Mouse (Mus musculus) embryonic facial prominence, embryonic 11.5 days (tissue): Measurements from ENCODE around the gene Atp2b2. TPM values are rescaled to one million over a fixed set of nuclear protein-coding genes. Genes with fewer than 3 reads are reported as not detected.

ENCODE experiments used
- ATAC-seq: fragments of 200-750 bp; cut with Nextera tagmentation; replicated peaks from 2 replicates; pipeline ENCODE4 v1.8.0; 2017; ENCODE audit warnings: low read depth; ENCODE audit not compliant: insufficient number of reproducible peaks, low FRiP score, low TSS enrichment
- DNase-seq: peaks from one replicate; pipeline ENCODE4 v3.0.0-alpha.2; 2015; ENCODE audit warnings: low spot score
- H3K27ac ChIP-seq: fragments of 300-500 bp; sonication (generic); replicated peaks from 2 replicates; pipeline ENCODE4 v1.5.1; 2014; ENCODE audit warnings: mild to moderate bottlenecking, low read depth, low read length, control low read depth
- H3K27me3 ChIP-seq: fragments of 300-500 bp; sonication (generic); 2 replicates; pipeline ENCODE4 v1.6.1; 2014; ENCODE audit warnings: mild to moderate bottlenecking, low read length, moderate library complexity, mixed read lengths; ENCODE audit not compliant: control insufficient read depth, insufficient read depth
- H3K36me3 ChIP-seq: fragments of 300-500 bp; sonication (generic); replicated peaks from 2 replicates; pipeline ENCODE4 v1.6.1; 2014; ENCODE audit warnings: low read depth, mild to moderate bottlenecking, low read length, moderate library complexity, mixed read lengths; ENCODE audit not compliant: control insufficient read depth, insufficient read depth
- H3K4me1 ChIP-seq: fragments of 300-500 bp; sonication (generic); 2 replicates; pipeline ENCODE4 v1.6.1; 2014; ENCODE audit warnings: low read length, mixed read lengths; ENCODE audit not compliant: control insufficient read depth, insufficient read depth
- H3K4me2 ChIP-seq: fragments of 300-500 bp; sonication (generic); 2 replicates; pipeline ENCODE4 v1.6.1; 2014; ENCODE audit warnings: low read depth, mild to moderate bottlenecking, control low read depth, low read length, moderate library complexity
- H3K4me3 ChIP-seq: fragments of 300-500 bp; sonication (generic); 2 replicates; pipeline ENCODE4 v1.5.1; 2014; ENCODE audit warnings: low read depth, low read length, control low read depth
- H3K9ac ChIP-seq: fragments of 300-500 bp; sonication (generic); replicated peaks from 2 replicates; pipeline ENCODE4 v1.6.1; 2014; ENCODE audit warnings: mild to moderate bottlenecking, control low read depth, low read length
- H3K9me3 ChIP-seq: fragments of 300-500 bp; sonication (generic); replicated peaks from 2 replicates; pipeline ENCODE4 v1.6.1; 2016; ENCODE audit warnings: mild to moderate bottlenecking, low read length, inconsistent platforms, mixed read lengths; ENCODE audit not compliant: control insufficient read depth
- WGBS: fragments of 180-500 bp; shearing (Covaris S2); extraction: QIAGEN DNeasy Blood & Tissue Kit; methylation state at CpG from one replicate; pipeline ENCODE4 v1.1.7; 2014; 5-methylcytosine and 5-hydroxymethylcytosine counted together
- polyA plus RNA-seq: library from polyadenylated mRNA; unstranded; fragments of >200 nt; fragmentation: Nextera tagmentation; extraction: Ambion mirVana; gene quantifications from 2 replicates; pipeline ENCODE4 v1.2.1, GENCODE M21; 2014

Gene Atp2b2
- polyA plus RNA-seq, 1 experiment from 2014 or later, result 0.95 TPM

GRCm38 (mm10) chr6:113923249-113923648, 119.2 kb downstream of the Atp2b2 start:
- H3K9ac ChIP-seq, result no peak overlapping the region
- no peaks in the 10 kb centered on the region for H3K27me3 ChIP-seq
- H3K9me3 ChIP-seq, result no peaks in the 10 kb centered on the region
- 74% methylated on average over 4 of the region's 4 CpGs for WGBS
- H3K36me3 ChIP-seq, result no peaks in the 10 kb centered on the region
- H3K4me2 ChIP-seq, result no peak overlapping the region
- no peak overlapping the region for H3K4me3 ChIP-seq
- DNase-seq, result no peak
- no peak for ATAC-seq
- no peak overlapping the region for H3K27ac ChIP-seq
- H3K4me1 ChIP-seq, result no peaks in the 10 kb centered on the region

- Histone ChIP-seq H3K4me1 (no peaks in the 10 kb centered on the region), H3K27me3 (no peaks in the 10 kb centered on the region), H3K36me3 (no peaks in the 10 kb centered on the region), H3K4me2 (no peak overlapping the region), H3K27ac (no peak overlapping the region), H3K9me3 (no peaks in the 10 kb centered on the region), H3K4me3 (no peak overlapping the region), H3K9ac (no peak overlapping the region)
- ATAC-seq, result no peak
- 68% methylated on average over 5 of the region's 5 CpGs for WGBS
- no peak for DNase-seq
Measured at GRCm38 (mm10) chr6:113920466-113920865, 121.9 kb downstream of the Atp2b2 start.

- Histone ChIP-seq H3K4me1 (no peaks in the 10 kb centered on the region), H3K36me3 (no peaks in the 10 kb centered on the region), H3K27me3 (no peaks in the 10 kb centered on the region), H3K9me3 (no peaks in the 10 kb centered on the region), H3K27ac (no peak overlapping the region), H3K4me2 (no peak overlapping the region), H3K9ac (no peak overlapping the region), H3K4me3 (no peak overlapping the region)
- DNase-seq, result no peak
- 69% methylated on average over 3 of the region's 3 CpGs for WGBS
- no peak for ATAC-seq
Measured at GRCm38 (mm10) chr6:113912753-113913152, 129.7 kb downstream of the Atp2b2 start.

GRCm38 (mm10) chr6:113911094-113911493, 131.3 kb downstream of the Atp2b2 start:
- DNase-seq, result no peak
- no peaks in the 10 kb centered on the region for H3K27me3 ChIP-seq

GRCm38 (mm10) chr6:113910411-113911055, 131.9 kb downstream of the Atp2b2 start:
- Histone ChIP-seq H3K4me1 (no peaks in the 10 kb centered on the region), H3K27ac (no peak overlapping the region), H3K27me3 (no peaks in the 10 kb centered on the region), H3K4me2 (no peak overlapping the region), H3K9ac (no peak overlapping the region), H3K9me3 (no peaks in the 10 kb centered on the region), H3K36me3 (no peaks in the 10 kb centered on the region), H3K4me3 (no peak overlapping the region)
- ATAC-seq, result no peak
- no peak for DNase-seq
- 85% methylated on average over 3 of the region's 3 CpGs for WGBS

More at GRCm38 (mm10) chr6:113911094-113911493, 131.3 kb downstream of the Atp2b2 start:
- Histone ChIP-seq H3K4me3 (no peak overlapping the region), H3K4me2 (no peak overlapping the region), H3K9me3 (no peaks in the 10 kb centered on the region), H3K9ac (no peak overlapping the region), H3K27ac (no peak overlapping the region), H3K36me3 (no peaks in the 10 kb centered on the region), H3K4me1 (no peaks in the 10 kb centered on the region)
- WGBS, result 79% methylated on average over 16 of the region's 16 CpGs
- ATAC-seq, result no peak

- Histone ChIP-seq H3K36me3 (no peaks in the 10 kb centered on the region), H3K4me3 (no peak overlapping the region), H3K9me3 (no peaks in the 10 kb centered on the region), H3K27me3 (no peaks in the 10 kb centered on the region), H3K9ac (no peak overlapping the region), H3K4me2 (no peak overlapping the region), H3K4me1 (no peaks in the 10 kb centered on the region), H3K27ac (no peak overlapping the region)
- 78% methylated on average over 5 of the region's 5 CpGs for WGBS
- no peak for DNase-seq
- ATAC-seq, result no peak
Measured at GRCm38 (mm10) chr6:113909836-113910235, 132.6 kb downstream of the Atp2b2 start.

GRCm38 (mm10) chr6:113908066-113908465, 134.3 kb downstream of the Atp2b2 start:
- no peak overlapping the region for H3K4me3 ChIP-seq
- H3K36me3 ChIP-seq, result no peaks in the 10 kb centered on the region
- no peaks in the 10 kb centered on the region for H3K4me1 ChIP-seq
- no peak overlapping the region for H3K27ac ChIP-seq
- DNase-seq, result no peak
- no peak overlapping the region for H3K9ac ChIP-seq
- H3K9me3 ChIP-seq, result no peaks in the 10 kb centered on the region
- H3K4me2 ChIP-seq, result no peak overlapping the region
- no peak for ATAC-seq
- no peaks in the 10 kb centered on the region for H3K27me3 ChIP-seq

GRCm38 (mm10) chr6:113904406-113904805, 138.0 kb downstream of the Atp2b2 start:
- Histone ChIP-seq H3K27ac (no peak overlapping the region), H3K9me3 (no peaks in the 10 kb centered on the region), H3K4me1 (no peaks in the 10 kb centered on the region), H3K27me3 (no peaks in the 10 kb centered on the region), H3K4me2 (no peak overlapping the region), H3K36me3 (no peaks in the 10 kb centered on the region), H3K4me3 (no peak overlapping the region), H3K9ac (no peak overlapping the region)
- no peak for DNase-seq
- no peak for ATAC-seq
- WGBS, result 52% methylated on average over 5 of the region's 5 CpGs
